Mouse (Mus musculus): ENCODE data around the gene Ano2.

The Ano2 gene

DNA sequence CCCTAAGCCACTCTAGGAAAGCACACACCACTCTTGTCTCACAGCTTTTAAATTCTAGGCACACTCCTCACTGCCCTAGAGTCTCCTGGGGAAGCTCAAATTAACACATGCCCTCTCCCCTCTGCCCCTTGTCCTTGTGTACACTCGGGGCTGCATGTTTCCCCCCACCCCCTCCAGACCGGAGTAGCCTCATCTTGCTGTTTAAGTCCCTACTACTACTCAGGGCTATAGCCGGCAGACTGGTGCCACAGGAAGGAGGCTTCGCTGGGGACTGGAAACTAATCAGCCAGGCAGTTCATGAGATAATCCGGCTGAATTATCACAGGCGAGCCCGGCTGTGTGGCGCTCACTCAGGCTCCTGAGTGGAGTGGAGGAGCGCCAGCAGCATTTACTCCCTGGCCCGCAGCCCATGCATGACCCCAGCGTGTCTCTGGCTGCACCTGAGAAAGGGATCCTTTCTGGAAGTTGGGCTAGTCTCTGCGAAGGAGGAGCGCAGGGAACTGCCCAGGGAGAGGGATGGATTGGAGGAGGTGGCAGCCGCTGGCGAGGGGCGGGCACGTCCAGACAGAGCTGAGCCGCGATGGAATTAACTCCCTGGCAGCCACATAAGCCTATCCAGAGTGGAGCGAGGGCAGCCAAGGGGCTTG lies at the start of gene Ano2:
Gene Ano2, plus strand, starts transcription at position 363 of the 647 bp plus-strand sequence.
- no peak for DNase-seq

DNA sequence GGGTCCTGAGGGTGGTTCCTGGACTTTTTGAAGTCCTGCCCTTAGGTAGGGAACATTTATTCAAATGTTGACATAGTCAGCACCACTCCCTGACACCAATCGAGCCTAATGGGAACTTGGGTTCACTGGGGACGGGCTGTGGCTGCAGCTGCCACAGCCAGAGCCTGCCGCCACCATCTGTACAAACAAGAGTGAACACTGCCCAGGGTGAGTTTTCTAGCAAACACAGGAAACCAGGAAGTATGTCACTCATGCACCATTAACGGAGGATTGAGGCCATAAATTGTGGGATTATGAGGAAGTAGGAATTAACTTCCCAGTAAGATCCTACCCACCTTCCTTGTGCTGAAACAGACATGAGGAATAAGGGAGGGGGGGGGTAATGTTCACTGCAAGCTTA lies 49.7 kb upstream of the Ano2 start:
- no peak for DNase-seq

DNA sequence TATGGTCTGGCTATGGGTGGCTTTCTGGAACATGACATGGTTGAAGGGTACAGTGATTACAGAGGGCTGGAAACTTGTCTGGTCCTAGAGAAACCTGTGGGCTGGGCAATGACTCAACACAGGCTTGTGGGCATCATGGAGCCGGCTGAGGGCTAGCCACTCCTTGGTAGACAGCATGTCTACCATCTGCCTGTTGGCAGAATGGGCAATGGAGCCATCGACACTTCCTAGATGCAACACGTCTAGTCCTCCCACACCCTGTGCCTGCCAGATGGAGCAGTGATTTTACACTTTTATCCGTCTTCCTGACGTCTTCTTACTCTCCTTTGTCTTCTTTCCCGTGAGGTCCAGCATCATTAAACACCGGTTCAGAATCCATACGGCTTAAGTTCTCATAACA lies 49.1 kb upstream of the Ano2 start:
- DNase-seq: no peak

DNA sequence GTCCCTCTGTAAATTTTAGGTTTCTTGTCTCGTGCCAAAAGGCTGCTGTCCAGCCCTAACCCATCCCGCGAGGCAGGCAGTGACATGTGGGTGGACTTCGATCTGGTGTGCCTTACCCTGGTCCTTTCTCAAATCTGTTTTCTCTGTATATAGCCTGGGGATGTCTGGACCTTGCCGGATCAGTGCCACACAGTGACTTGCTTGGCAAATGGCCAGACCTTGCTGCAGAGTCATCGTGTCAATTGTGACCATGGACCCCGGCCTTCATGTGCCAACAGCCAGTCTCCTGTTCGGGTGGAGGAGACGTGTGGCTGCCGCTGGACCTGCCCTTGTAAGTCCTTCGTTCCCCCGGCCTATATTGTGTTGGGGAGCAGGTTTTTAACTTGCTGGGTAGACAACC lies 41.3 kb upstream of the Ano2 start:
- no peak for DNase-seq

DNA sequence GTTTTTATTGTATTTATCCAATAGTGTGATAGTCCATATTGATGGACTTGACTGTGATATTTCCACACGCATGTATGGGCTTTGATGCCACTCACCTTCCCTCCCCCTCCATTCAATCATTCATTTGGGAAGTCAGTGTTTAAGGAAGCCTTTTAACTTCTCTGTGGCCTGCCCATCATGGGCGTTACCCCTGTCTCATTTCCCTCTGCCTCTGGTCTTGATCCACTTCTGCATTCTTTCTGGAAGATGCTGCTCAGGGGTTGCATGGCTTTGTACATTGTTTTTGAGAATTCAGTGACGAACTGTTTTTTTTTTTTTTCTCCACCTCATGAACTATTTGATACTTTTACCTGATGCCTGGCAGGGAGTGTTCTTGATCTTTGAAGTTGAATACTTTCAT lies 38.9 kb upstream of the Ano2 start:
- no peak for DNase-seq

DNA sequence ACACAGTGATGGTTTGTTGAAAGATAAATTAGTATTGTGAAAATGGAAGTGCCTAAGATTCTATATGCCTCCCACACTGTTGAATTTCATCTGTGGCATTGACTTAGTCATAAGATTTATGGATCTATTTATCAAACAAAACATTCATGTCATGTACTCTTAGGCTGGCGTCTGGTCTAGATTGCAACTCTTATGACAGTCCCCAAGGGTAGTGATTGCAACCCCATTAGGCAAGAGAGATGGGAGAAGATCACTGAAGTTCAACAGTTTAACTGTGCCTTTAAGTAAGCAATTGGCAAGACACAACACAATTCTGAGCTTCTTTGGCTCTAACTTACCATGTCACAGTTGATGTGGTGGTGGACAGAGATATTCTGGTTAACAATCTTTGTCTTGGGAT lies 36.8 kb upstream of the Ano2 start:
- no peak for DNase-seq

DNA sequence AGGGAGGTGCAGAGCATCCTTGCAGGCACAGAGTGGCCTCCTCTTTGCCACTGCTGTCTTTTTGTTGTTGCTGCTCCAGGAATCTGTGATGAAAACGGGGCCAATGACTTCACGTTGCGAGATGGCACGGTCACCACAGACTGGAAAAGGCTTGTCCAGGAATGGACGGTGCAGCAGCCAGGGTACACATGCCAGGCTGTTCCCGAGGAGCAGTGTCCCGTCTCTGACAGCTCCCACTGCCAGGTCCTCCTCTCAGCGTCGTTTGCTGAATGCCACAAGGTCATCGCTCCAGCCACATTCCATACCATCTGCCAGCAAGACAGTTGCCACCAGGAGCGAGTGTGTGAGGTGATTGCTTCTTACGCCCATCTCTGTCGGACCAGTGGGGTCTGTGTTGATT lies 33.3 kb upstream of the Ano2 start:
- DNase-seq: no peak

DNA sequence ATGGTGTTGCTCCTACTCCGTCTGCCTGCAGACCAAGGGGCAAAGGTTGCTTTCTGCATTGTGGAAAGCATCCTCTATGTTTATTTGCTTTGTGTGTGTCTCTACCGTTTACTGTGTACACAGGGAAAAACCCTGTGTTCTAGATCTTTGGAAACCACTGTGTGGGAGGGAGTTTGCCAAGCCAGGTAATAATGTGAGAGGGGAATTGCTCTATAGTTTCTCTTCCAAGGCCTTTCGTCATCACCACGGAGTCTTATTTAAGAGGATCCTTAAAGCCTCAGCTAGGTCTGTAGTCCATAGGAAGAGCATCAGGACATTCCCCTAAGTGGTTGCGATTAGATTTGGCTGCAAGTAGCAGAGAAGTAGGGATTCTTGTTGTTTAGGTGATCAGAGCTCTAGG lies 32.3 kb upstream of the Ano2 start:
- DNase-seq: no peak

DNA sequence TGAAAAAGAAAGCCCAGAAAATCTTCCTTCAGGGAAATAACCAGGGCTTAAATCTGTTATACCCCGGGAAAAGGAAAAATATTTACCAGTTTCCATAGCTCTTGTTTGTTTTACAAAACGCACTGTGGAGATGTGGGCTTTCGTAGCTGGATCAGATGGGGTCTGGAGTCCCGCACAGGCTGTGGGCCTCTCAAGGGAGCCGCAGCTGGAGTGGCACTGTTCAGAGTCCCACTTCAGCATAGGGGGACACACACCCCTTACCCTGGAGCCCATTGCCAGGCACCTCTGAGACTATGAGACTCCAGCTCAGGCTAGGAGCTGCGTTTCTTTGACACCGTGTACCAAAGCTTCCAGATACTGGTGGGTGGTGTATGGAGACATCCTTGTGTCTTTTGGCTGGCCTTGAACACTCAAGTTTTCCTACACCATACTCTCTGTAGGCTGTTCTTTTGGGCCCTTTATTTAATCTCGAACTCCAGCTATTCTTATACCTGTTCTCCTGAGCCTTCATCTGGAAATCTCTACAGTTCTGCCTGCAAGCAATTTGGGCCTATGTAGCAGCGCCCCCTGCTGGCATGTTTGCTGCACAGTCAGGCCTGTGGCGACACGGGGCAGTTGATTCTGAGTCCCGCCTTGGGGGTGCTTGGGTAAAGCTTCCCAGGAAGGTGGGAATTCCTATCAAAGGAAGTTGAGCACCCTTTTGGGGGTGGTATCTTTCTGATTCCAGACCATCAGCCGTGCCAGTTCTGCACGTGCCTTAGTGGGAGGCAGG lies 28.9 kb upstream of the Ano2 start:
- peak; percentile 56 for DNase-seq

DNA sequence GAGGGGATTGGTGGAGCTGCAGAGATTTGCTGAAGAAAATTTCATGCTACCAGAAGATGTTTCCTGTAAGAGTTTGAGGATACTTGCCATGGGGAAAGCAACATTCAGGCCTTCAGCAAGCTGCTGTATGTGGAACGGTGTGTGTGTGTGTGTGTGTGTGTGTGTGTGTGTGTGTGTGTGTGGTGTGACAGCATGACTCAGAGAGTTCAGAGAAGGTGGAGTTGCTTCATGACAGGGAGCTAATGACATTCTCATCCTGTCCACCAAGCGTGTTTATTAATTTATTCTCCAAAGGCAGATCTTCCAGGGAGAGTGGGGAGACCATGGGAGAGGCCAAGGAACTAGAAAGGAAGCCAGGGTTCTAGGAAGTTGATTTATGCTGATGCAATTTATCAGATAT lies 26.3 kb upstream of the Ano2 start:
- no peak for DNase-seq

DNA sequence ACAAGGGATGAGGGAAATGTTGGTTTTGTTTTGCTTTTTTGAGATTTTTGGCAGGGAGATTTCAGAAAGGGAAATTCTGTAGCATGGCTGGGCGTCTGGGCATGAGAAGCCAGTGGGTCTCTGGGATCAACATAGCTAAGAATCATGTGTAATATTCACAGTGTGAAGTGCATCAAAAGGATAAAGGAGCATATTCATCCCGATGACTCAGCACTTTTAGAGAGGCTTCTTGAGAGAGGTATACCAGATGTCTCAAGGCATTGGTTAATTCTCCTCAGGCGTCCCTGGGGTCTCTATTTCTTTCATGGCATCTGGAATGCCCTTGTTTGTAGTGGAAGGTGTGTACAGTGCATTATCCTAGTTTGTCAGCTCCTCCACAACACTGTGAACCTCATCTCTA lies 18.4 kb upstream of the Ano2 start:
- DNase-seq: no peak

DNA sequence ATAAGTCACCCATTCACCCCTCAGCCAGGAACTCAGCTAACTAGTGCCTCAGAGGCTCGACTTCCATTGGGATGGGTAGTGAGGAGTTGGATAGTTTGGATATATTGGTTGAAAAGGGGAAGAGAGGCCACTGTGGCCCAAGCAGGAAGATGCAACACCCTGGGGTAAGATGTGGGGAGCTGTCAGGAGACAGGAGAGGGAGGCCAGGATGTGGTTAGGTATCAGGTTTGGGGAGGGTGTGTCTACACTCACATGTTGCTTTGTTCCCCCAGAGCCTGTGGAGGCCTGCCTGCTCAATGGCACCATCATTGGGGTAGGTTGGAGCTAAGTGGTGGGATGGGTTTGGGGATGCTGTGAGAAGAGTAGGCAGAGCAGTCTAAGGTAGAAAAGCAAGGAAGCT lies 11.7 kb upstream of the Ano2 start:
- DNase-seq: no peak

DNA sequence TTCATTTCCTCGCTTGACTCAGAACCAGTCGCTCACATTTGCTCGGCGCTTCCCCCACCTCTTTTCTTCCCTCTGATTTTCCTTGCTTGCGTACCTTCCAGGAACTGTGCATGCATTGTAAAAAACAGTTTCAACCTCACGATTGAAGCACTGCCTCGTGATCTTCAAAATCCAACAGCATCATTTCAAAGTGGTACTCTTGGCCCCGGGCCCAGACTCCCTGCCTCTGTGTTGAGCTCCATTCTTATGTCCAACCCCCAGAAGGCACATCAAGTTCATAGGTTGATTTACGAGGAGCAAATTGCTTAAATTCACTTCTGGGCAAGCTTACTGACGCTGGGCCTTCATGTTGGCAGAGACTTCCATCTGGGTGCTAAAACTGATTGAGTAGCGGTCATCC lies 9.6 kb upstream of the Ano2 start:
- DNase-seq: no peak

DNA sequence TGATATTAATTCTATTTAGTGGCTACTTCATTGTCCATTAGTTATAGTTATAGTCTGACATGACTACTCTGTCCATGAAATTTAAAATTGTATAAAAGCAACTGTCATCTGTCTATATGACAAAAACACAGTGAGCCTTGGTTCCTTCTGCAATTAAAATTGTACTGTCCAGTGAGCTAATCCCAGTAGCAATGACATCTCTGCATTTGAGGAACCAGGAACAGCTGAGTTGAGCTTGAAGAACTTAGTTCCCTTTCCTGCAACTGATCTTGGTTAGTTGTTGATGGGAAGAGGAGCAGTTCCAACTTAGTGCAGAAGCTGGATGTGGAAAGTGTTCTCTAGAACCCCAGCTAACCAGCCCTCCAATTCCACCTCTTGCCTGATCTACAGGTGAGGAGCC lies 4.8 kb upstream of the Ano2 start:
- no peak for DNase-seq

DNA sequence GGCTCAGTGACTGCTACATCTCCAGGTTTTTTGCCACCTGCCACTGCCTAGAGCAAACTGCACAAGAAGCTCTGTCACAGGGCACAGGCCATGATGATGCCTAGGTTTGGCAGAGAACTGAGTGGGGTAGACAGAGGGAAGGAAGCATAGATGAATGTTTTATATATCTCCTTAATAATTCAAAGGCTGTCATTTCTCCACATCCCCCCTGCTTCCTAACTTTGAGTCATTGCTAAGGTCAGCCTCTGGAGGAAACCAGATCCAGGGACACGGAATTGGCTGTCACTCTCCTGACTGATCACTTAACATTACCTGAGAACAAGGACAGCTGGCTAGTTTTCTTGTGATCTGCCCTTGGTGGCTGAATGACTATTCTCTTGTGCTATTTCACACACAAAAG lies 2.2 kb upstream of the Ano2 start:
- DNase-seq: no peak

DNA sequence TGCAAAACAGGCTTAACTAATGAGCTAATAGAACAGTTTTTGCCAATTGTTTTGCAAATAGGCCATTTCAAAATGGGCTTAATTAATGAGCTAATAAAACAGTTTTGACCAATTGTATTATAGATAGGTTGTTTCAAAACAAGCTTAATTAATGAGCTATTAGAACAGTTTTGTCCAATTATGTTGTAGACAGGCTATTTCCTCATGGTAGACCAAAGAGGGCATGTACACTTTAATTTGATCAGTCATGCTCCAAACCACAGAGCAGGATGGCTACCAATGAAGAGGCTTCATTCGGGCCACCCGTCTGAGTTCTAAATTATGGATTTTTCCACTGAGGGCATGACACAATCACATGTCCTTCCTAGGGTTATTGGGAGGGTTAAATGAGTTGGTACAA lies 10.9 kb downstream of the Ano2 start:
- DNase-seq: no peak

DNA sequence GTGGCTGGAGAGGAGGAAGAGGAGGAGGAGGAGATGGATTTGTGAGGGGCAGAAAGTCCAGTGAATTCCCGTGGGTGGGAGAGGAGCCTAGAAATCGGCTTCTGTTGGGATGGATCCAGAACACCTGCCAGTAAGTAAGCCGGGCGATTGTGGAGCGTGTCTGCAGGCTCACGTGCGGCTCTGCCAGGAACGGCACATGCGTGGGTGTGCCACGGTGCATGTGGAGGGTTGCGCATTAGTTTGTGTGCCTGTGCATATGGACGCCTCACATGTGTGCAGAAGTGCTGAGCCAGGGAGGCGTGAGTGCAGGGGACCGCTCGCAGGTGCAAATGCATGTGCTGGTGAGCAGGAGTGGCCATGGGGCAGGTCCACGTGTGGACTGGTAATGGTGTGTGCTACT lies 21.0 kb downstream of the Ano2 start:
- DNase-seq: no peak

DNA sequence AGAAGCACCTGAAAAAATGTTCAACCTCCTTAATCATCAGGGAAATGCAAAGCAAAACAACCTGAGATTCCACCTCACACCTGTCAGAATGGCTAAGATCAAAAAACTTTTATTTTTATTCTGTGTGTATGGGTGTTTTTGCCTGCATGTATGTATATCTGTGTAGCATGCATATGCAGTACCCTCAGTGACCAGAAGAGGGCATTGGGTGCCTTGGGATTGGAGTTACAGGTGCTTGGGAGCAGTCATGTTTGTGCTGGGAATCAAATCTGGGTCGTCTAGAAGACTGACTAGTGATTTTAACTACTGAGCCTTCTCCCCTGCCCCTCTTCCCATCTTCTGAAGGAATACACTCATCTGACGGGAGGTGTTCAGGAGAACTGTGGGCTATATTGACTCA lies 36.2 kb downstream of the Ano2 start:
- peak; percentile 3 for DNase-seq

DNA sequence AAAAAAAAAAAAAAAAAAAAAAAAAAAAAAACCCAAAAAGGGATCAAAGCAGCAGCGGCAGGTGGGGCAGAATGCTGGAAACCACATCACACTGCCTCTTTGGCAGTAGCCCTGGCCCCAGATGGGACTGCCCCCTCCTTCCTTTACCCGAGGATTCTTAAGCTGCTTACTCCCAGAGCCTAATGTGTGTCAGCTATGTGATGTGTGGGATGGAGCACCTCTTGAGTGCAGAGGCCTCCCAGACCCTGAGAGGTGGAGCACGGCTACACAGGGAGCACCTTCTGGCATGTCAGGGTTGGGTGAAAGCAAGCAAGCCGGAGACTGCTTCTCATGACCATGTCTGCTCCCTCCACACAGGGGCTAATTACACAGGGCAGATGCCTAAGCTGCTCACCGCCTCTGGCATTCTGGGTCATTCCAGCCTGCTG lies 37.3 kb downstream of the Ano2 start:
- DNase-seq: no peak

DNA sequence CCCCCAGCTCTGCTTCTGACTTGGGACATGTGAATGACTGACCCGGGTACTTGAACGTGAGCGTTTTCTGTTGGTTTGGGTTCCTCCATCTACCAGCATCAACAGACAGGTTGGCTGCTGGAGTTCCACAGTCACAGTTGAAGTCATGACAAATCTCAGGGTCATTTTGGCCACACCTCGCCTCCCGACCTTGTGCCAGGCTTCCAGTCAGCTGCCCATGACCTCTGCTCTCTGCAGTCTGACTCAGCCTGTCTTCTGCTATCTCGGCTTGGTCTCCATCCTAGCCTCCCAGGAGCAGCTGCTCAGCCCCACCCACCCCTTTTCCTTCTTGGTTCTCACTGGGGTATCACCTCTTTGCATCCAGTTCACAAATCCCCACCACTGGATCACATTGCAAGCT lies 39.3 kb downstream of the Ano2 start:
- DNase-seq: no peak

DNA sequence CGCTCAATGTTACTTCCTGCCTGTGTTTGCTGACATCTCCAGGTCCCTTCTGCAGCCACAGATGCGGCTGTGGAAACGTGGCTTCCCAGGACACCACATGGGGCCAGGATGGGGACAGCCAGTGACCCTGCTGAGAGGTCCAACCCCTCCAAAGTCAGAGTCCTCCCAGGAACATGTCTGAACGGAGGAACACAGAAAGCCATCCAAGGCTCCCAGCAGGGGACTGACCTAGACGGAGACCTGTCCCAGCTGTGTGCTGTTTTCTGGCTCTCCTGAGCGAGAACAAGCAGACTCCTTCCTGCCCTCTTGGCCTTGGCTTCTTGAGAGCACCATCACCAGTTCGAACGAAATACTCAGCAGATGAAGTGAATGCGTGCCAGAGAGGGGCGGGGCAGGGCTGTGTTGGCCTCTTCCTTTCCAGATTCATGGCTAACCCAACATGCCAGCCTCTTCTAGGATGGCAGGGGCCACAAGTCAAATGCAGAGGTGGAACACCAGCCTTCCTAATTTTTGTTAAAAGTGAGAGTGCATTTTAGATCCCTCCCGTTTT lies 39.8 kb downstream of the Ano2 start:
- no peak for DNase-seq

DNA sequence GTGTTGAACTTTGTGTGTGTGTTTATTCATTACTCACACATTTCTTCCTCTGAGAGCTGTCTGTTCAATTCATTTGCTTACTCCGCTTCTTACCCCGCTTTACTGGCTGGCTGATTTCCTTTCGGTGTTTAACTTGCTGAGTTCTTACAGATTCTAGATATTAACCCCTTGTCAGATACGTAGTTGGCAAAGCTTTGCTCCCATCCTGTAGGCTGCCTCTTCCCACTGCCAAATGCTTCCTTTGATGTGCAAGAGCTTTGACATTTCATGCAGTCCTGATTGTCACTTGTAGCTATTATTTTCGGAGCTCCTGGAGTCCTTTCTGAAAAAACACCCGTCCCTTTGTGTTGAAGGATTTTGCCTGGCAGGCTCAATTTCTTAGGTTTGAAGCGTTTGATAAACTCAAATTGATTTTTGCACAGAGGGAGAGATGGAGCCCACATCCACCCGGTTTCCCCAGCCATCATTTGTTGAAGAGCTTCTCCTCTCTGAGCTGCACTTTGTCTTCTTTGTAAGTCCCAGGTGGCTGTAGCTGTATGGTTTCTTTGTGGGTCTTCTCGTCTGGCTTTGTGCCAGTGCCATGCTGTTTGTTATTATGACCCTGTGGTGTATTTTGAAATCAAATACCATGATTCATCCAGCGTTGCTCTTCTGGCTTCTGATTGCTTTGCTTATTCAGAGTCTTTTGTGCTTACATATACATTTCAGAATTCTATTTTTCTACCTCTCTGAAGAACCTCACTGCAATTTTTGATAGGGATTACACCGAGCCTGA lies 47.5 kb downstream of the Ano2 start:
- DNase-seq: no peak

DNA sequence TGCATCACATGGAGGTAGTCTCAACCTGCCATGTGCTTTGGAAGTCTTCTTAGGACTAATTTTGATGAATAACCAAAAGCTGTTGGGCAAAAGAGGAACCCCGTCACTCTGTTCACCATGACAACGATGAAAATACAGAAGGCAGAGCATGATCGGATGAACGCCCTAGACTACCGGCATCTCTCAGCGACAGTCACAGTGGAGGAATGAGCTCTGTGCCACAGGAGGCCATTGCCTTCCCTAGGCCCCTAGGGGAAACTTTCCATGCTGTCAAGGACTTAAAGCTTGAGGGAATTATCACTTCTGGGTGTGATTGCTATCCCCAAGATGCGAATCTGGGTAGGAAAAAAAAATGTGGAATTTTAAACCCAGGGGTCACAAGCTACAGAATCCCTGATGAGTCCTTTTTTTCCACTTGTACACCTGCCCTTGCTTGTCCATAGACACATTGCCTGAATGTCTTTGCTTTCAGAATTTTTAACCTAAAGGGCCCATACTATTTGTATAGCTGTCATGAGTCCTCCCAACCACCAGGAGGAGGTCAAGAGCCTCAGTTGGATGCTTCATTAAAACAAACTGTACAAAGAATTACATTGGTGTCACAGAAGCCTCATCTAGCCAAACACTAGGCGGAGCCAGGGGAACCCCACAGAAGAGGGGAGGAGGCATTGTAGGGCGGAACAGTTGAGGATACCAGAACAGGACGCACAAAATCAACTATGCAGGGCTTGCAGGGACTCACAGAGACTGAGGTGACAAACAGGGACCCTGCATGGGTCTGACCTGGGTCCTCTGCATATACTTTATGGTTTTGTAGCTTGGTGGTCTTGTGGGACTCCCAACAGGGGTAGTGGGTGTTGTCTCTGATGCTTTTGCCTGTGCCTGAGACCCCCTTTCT lies 53.2 kb downstream of the Ano2 start:
- DNase-seq: no peak
